7 mouse cellular contexts compared by ENCODE assay signal in the genomic region with DNA sequence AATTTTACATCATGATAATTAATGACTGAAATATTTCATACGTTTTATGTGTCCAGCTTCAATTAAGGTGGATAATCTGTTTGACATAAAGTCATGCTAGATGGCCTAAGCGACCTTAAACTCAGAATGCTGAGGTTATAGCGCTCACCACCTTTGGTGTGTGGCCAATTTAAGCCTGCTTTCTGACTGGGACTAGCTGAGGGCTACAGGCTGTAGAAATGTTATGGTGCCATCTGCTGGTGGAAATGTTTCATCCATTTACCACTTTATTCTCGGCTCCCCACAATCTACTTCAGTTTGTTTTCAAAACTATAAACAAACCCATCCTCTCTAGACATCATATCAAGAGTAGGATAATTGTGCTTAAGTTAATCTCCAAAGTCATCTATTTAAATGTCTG. TPM values are rescaled to one million over a fixed set of nuclear protein-coding genes. Genes with fewer than 3 reads are reported as not detected.
DNase-seq lines count a peak whose midpoint lies in the region; ATAC-seq and TF ChIP-seq lines count a peak whose summit lies in the region.

No protein-coding gene starts in this region.

- no peaks in the 10 kb centered on the region for H3K4me1 ChIP-seq in liver, embryonic 14.5 days (replicated peaks; ENCODE audit: control insufficient read depth in 2 of 2, insufficient read depth in 2 of 2, low read length in 1 of 2)
- H3K4me1 ChIP-seq in cerebellum, adult 2 months (ENCODE audit: control insufficient read depth, insufficient read depth, low read length): no peaks in the 10 kb centered on the region
- no peaks in the 10 kb centered on the region for H3K4me1 ChIP-seq in hindbrain, embryonic 14.5 days (replicated peaks; ENCODE audit: control insufficient read depth, insufficient read depth, low read length)
- H3K4me1 ChIP-seq in limb, embryonic 10.5 days: no peaks in the 10 kb centered on the region

- no peak overlapping the region for H3K27ac ChIP-seq in liver, embryonic 14.5 days
- H3K27ac ChIP-seq in cerebellum, adult 2 months (ENCODE audit: insufficient read depth, low read length): no peak overlapping the region
- no peak overlapping the region for H3K27ac ChIP-seq in hindbrain, embryonic 14.5 days
- no peak overlapping the region for H3K27ac ChIP-seq in limb, embryonic 10.5 days

- H3K27me3 ChIP-seq in liver, embryonic 14.5 days (ENCODE audit: control insufficient read depth, insufficient read depth, low read length): no peaks in the 10 kb centered on the region
- no peaks in the 10 kb centered on the region for H3K27me3 ChIP-seq in cerebellum, adult 2 months (ENCODE audit: control insufficient read depth, insufficient read depth, low read length)
- no peaks in the 10 kb centered on the region for H3K27me3 ChIP-seq in hindbrain, embryonic 14.5 days (ENCODE audit: control insufficient read depth, insufficient read depth, low read length)
- H3K27me3 ChIP-seq in limb, embryonic 10.5 days (ENCODE audit: low read depth, poor library complexity, severe bottlenecking): no peaks in the 10 kb centered on the region

- H3K9me3 ChIP-seq in liver, embryonic 14.5 days (ENCODE audit: control insufficient read depth, low read length): no peaks in the 10 kb centered on the region
- no peaks in the 10 kb centered on the region for H3K9me3 ChIP-seq in hindbrain, embryonic 14.5 days (ENCODE audit: control insufficient read depth, low read length)
- no peaks in the 10 kb centered on the region for H3K9me3 ChIP-seq in limb, embryonic 10.5 days (replicated peaks)

- no peak for ATAC-seq in liver, embryonic 14.5 days (ENCODE audit: insufficient read depth)
- peak; percentile 46; the same call in 1 of the 2 replicates for ATAC-seq in hindbrain, embryonic 14.5 days (ENCODE audit: low FRiP score)

- peak; percentile 62 for TF ChIP-seq CTCF in liver, embryonic 14.5 days (IDR thresholded peaks at IDR 0.05; ENCODE audit: low read depth)
- TF ChIP-seq CTCF in cerebellum, adult 2 months (IDR thresholded peaks at IDR 0.05; ENCODE audit: borderline replicate concordance, insufficient read depth, low read depth, low read length): peak; percentile 55

- TF ChIP-seq EP300 in liver, embryonic 14.5 days (IDR thresholded peaks at IDR 0.05; ENCODE audit: low read depth): no peak

- H3K4me3 ChIP-seq in liver, embryonic 14.5 days (ENCODE audit: insufficient read depth in 1 of 2, low read depth in 2 of 2, low read length in 2 of 2): no peak overlapping the region
- no peak overlapping the region for H3K4me3 ChIP-seq in cerebellum, adult 2 months (replicated peaks; ENCODE audit: insufficient read depth, low read depth, low read length)
- no peak overlapping the region for H3K4me3 ChIP-seq in hindbrain, embryonic 14.5 days (replicated peaks; ENCODE audit: low read length)
- H3K4me3 ChIP-seq in limb, embryonic 10.5 days: no peak overlapping the region

- WGBS in liver, embryonic 14.5 days (ENCODE audit: insufficient replicate concordance): 7% methylated on average over 4 of the region's 4 CpGs
- 12% methylated on average over 4 of the region's 4 CpGs for WGBS in cerebellum, adult 2 months
- 5% methylated on average over 4 of the region's 4 CpGs for WGBS in hindbrain, embryonic 14.5 days
- 5% methylated on average over 4 of the region's 4 CpGs for WGBS in limb, embryonic 10.5 days

- TF ChIP-seq POLR2A in cerebellum, adult 2 months (IDR thresholded peaks at IDR 0.05; ENCODE audit: borderline replicate concordance, insufficient read depth, low read length): no peak

- no peaks in the 10 kb centered on the region for H3K36me3 ChIP-seq in liver, embryonic 14.5 days (replicated peaks; ENCODE audit: control insufficient read depth, insufficient read depth, low read depth)
- no peaks in the 10 kb centered on the region for H3K36me3 ChIP-seq in hindbrain, embryonic 14.5 days (replicated peaks; ENCODE audit: control insufficient read depth, insufficient read depth)
- H3K36me3 ChIP-seq in limb, embryonic 10.5 days: no peaks in the 10 kb centered on the region

- no peak overlapping the region for H3K4me2 ChIP-seq in liver, embryonic 14.5 days (ENCODE audit: low read depth)
- H3K4me2 ChIP-seq in hindbrain, embryonic 14.5 days (replicated peaks): no peak overlapping the region

- H3K9ac ChIP-seq in liver, embryonic 14.5 days (replicated peaks): no peak overlapping the region
- no peak overlapping the region for H3K9ac ChIP-seq in hindbrain, embryonic 14.5 days

- DNase-seq in liver, embryonic 14.5 days (ENCODE audit: low read depth in 3 of 3, low spot score in 3 of 3): peak in 2 of 3 experiments; percentile 7 to 9
- DNase-seq in liver (no peak), MN1 (ENCODE audit: low spot score) (peak; percentile 60)
- peak; percentile 27 to 33 for DNase-seq in cerebellum, adult 2 months
- peak; percentile 85 for DNase-seq in hindbrain, embryonic 14.5 days (ENCODE audit: low spot score)
- DNase-seq in limb, embryonic 10.5 days (ENCODE audit: low spot score): peak; percentile 39
- DNase-seq in retina, embryonic 14.5 days (ENCODE audit: low spot score): peak; percentile 87

RNA-seq across cellular contexts. Expression of gene Hpse2, which starts 8.2 kb away (rescaled TPM):
- 0.01 TPM in 2 replicates for polyA plus RNA-seq in liver, embryonic 14.5 days (2012; rRNA removed)
- polyA plus RNA-seq in liver, embryonic 14.5 days (2014; fragmentation: Nextera tagmentation; extraction: Ambion mirVana): not detected in 2 replicates
- polyA plus RNA-seq in cerebellum, adult 2 months (2012; rRNA removed): 0.10 and 0.11 TPM in 2 replicates
- polyA plus RNA-seq in hindbrain, embryonic 14.5 days (2014; fragmentation: Nextera tagmentation; extraction: Ambion mirVana): not detected in 2 replicates
- 2.8 and 6.0 TPM in 2 replicates for polyA plus RNA-seq in limb, embryonic 10.5 days (2016; fragmentation: Nextera tagmentation; extraction: Ambion mirVana)

RNA-seq across cellular contexts. Expression of gene Cnnm1, which starts 43.9 kb away (rescaled TPM):
- polyA plus RNA-seq in liver, embryonic 14.5 days (2012; rRNA removed): 0.08 and 0.10 TPM in 2 replicates
- 0.08 and 0.17 TPM in 2 replicates for polyA plus RNA-seq in liver, embryonic 14.5 days (2014; fragmentation: Nextera tagmentation; extraction: Ambion mirVana)
- 80.2 and 86.8 TPM in 2 replicates for polyA plus RNA-seq in cerebellum, adult 2 months (2012; rRNA removed)
- 4.4 and 4.5 TPM in 2 replicates for polyA plus RNA-seq in hindbrain, embryonic 14.5 days (2014; fragmentation: Nextera tagmentation; extraction: Ambion mirVana)
- polyA plus RNA-seq in limb, embryonic 10.5 days (2016; fragmentation: Nextera tagmentation; extraction: Ambion mirVana): 0.13 and 0.20 TPM in 2 replicates

Comparison
In these comparisons a context has a peak if more than half of its experiments do, and no peak if none do; other contexts are left out.
1. RNA of gene Cnnm1, which starts 43.9 kb away (polyA plus RNA-seq): 80.2 to 86.8 TPM in cerebellum, adult 2 months; 4.4 to 4.5 TPM in hindbrain, embryonic 14.5 days, 0.13 to 0.20 TPM in limb, embryonic 10.5 days and 0.08 to 0.17 TPM in liver, embryonic 14.5 days; every median in the first group is over 10 times any median in the second.